Mouse (Mus musculus) forebrain, embryonic 14.5 days (tissue): Measurements from ENCODE around the gene Gstp1. TPM values are rescaled to one million over a fixed set of nuclear protein-coding genes. Genes with fewer than 3 reads are reported as not detected.

Experiments
- ATAC-seq: fragments of 200-750 bp; cut with Nextera tagmentation; 2 replicates; pipeline ENCODE4 v1.8.0; 2017; ENCODE audit warnings: mild to moderate bottlenecking, moderate library complexity
- DNase-seq: peaks from one replicate; pipeline ENCODE4 v3.0.0-alpha.2; 2015; ENCODE audit warnings: low spot score
- H3K27ac ChIP-seq: fragments of 300-500 bp; sonication (generic); 2 replicates; pipeline ENCODE4 v1.5.1; 2014; ENCODE audit warnings: low read depth, mild to moderate bottlenecking, control low read depth, low read length, moderate library complexity
- H3K27me3 ChIP-seq: fragments of 300-500 bp; sonication (generic); replicated peaks from 2 replicates; pipeline ENCODE4 v1.6.1; 2014; ENCODE audit warnings: low read length, control low read depth, mixed read lengths; ENCODE audit not compliant: control insufficient read depth, insufficient read depth
- H3K36me3 ChIP-seq: fragments of 300-500 bp; sonication (generic); 2 replicates; pipeline ENCODE4 v1.6.1; 2014; ENCODE audit warnings: low read length, control low read depth; ENCODE audit not compliant: control insufficient read depth, insufficient read depth
- H3K4me1 ChIP-seq: fragments of 300-500 bp; sonication (generic); 2 replicates; pipeline ENCODE4 v1.6.1; 2014; ENCODE audit warnings: antibody characterized with exemption, low read length, control low read depth; ENCODE audit not compliant: control insufficient read depth, insufficient read depth
- H3K4me2 ChIP-seq: fragments of 300-500 bp; sonication (generic); 2 replicates; pipeline ENCODE4 v1.6.1; 2014; ENCODE audit warnings: mild to moderate bottlenecking, control low read depth, low read length
- H3K4me3 ChIP-seq: fragments of 300-500 bp; sonication (generic); 2 replicates; pipeline ENCODE4 v1.5.1; 2014; ENCODE audit warnings: low read depth, low read length, control low read depth
- H3K9ac ChIP-seq: fragments of 300-500 bp; sonication (generic); 2 replicates; pipeline ENCODE4 v1.6.1; 2014; ENCODE audit warnings: mild to moderate bottlenecking, low read length, control low read depth, moderate library complexity
- H3K9me3 ChIP-seq: fragments of 300-500 bp; sonication (generic); replicated peaks from 2 replicates; pipeline ENCODE4 v1.6.1; 2016; ENCODE audit warnings: low read length, control low read depth, mixed read lengths; ENCODE audit not compliant: control insufficient read depth
- WGBS: fragments of 180-500 bp; shearing (Covaris S2); extraction: QIAGEN DNeasy Blood & Tissue Kit; methylation state at CpG from one replicate; pipeline ENCODE4 v1.1.7; 2014; 5-methylcytosine and 5-hydroxymethylcytosine counted together
- polyA plus RNA-seq: library from polyadenylated mRNA; unstranded; fragments of >200 nt; fragmentation: Nextera tagmentation; extraction: Ambion mirVana; gene quantifications from 2 replicates; pipeline ENCODE4 v1.2.1, GENCODE M21; 2014

Gstp1 gene
- polyA plus RNA-seq, 1 experiment from 2014 or later = 369 TPM

DNA sequence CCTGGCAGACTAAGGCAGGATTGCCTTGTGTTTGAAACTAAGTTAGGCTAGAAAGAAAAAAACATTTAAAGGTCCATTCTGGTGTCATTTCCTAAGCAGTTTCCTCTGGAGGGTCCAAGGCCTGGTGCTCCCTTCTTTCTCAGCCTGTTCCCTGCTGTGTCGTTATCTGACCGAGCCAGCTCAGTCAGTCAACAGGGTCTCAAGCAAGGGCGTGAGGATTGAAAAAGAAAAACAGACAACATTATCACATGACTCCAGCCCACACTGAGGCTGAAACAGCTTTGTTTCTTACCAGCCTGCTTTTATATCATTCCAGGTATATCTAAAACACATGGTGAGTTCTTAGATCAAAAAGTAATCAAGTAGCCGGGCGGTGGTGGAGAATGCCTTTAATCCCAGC, 22.1 kb downstream of the Gstp1 start:
- Histone ChIP-seq H3K4me1 (no peaks in the 10 kb centered on the region; the same call in 1 of the 2 replicates), H3K9me3 (no peaks in the 10 kb centered on the region), H3K27ac (no peak overlapping the region), H3K4me3 (no peak overlapping the region), H3K36me3 (peaks cover 5% of the 10 kb centered on the region; the same call in 1 of the 2 replicates), H3K9ac (no peak overlapping the region), H3K4me2 (no peak overlapping the region), H3K27me3 (no peaks in the 10 kb centered on the region)
- 62% methylated on average over 5 of the region's 5 CpGs for WGBS
- DNase-seq (no peak), ATAC-seq (no peak)

DNA sequence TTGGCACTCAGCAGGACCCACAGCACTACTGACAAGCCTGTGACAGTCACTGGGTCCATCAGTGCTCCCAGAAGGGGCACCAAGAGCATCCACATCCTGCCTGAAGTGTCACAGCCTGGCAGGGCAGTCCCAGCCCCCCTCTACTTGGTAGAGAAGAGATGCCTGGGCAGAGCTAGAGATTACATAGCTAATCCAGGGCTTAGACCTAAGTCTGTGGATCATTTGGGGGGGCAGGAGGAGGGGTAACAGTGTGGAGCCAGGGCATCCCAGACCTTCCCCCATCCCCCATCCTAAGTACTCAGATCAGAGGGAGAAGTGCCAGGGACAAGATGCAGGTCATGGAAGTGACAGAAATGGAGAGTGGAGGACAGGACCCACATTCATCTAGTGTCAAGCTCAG, 23.0 kb downstream of the Gstp1 start:
- Histone ChIP-seq H3K27me3 (no peaks in the 10 kb centered on the region), H3K4me2 (no peak overlapping the region), H3K4me1 (no peaks in the 10 kb centered on the region; the same call in 1 of the 2 replicates), H3K4me3 (no peak overlapping the region), H3K27ac (no peak overlapping the region), H3K9ac (no peak overlapping the region), H3K9me3 (no peaks in the 10 kb centered on the region), H3K36me3 (peaks cover 12% of the 10 kb centered on the region)
- ATAC-seq (no peak), DNase-seq (no peak)

DNA sequence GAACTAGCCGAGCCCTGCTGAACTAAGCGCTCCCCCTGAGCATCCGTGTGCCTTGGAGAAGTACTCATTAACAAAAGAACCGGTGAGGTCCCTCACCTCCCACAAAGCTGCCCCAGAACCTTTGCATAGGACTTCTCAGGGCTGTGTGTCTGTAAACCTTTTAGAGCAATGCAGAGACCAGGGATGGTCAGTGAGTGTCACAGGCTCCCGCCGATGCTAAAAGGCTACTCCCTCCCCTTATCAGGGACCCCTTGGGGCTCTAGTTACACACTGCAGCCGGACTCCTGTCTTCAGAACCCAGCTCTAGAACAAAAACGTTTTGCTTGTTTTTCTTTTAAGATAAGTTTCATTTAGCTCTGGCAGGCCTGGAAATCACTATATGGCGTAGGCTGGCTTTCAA, 24.7 kb downstream of the Gstp1 start:
- DNase-seq (no peak), ATAC-seq (no peak; the same call in 1 of the 2 replicates)
- 25% methylated on average over 9 of the region's 9 CpGs for WGBS
- no peak overlapping the region for H3K27ac ChIP-seq
- H3K27me3 ChIP-seq = no peaks in the 10 kb centered on the region
- no peaks in the 10 kb centered on the region for H3K9me3 ChIP-seq
- H3K4me3 ChIP-seq = peak overlapping the region; percentile 87
- H3K36me3 ChIP-seq = peaks cover 29% of the 10 kb centered on the region
- H3K9ac ChIP-seq = peak overlapping the region; percentile 29; the same call in 1 of the 2 replicates
- H3K4me1 ChIP-seq = no peaks in the 10 kb centered on the region; the same call in 1 of the 2 replicates
- peak overlapping the region; percentile 41; the same call in 1 of the 2 replicates for H3K4me2 ChIP-seq

DNA sequence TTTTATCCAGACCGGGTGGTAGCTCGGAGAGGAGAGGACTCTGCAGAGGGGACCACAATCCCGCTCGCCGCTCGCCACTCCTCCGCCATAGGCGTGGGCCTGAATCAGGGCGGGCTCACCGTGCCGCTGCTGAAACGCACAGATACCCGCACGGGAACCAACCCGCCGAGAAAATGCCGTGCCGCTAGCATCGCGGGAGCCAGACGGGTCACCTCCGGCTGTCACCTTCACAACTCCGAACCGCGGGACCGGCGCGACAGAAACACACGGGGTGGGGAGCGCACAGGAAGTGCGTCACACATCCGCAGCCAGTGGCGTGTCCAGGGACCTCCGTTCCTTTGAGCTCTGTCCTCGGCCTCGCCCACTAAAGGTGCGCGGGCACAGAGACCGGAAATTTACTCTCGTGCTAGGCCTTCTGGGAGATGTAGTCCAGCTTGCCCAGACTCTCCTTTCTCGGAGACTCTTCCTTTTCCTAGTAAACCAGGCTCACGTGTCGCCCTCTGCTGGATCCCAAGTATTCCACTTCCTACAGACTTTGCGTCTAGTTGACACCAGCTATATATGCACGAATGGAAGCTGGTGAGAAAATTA, 25.3 kb downstream of the Gstp1 start, which contains the start of gene Ndufv1:
Gene Ndufv1 (minus strand): TSS at position 375 of the 591 bp plus-strand sequence.
- under 1% methylated on average over 45 of the region's 45 CpGs for WGBS

DNA sequence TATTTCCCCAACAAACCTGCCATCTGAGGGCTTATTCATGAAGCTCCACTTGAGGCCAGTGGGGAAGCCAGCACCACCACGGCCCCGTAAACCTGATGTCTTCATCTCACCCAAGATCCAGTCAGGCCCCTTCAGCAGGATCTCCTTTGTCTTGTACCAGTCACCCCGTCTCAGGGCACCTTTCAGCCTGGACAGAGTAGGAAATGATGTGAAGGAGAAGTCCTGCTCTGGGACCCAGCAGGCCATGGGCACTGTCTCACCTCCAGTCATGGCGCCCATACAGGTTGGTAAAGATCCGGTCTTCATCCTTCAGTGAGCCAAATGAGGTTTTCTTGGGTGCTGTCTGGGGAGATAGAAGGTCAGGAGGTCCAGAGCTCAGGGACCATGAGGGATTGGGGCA, 26.7 kb downstream of the Gstp1 start:
- no peak overlapping the region for H3K9ac ChIP-seq
- WGBS = 90% methylated on average over 5 of the region's 5 CpGs
- H3K27me3 ChIP-seq = no peaks in the 10 kb centered on the region
- no peak overlapping the region for H3K4me3 ChIP-seq
- no peaks in the 10 kb centered on the region; the same call in 1 of the 2 replicates for H3K4me1 ChIP-seq
- no peak overlapping the region for H3K27ac ChIP-seq
- no peak for ATAC-seq
- H3K4me2 ChIP-seq = no peak overlapping the region
- peaks cover 49% of the 10 kb centered on the region for H3K36me3 ChIP-seq
- DNase-seq = no peak
- no peaks in the 10 kb centered on the region for H3K9me3 ChIP-seq

More for the DNA sequence above, 25.3 kb downstream of the Gstp1 start, which contains the start of gene Ndufv1:
- no peaks in the 10 kb centered on the region for H3K27me3 ChIP-seq
- DNase-seq (peak; percentile 100), ATAC-seq (peak; percentile 100)
- peaks cover 34% of the 10 kb centered on the region for H3K36me3 ChIP-seq
- H3K27ac ChIP-seq = peak within 1 kb of the TSS; percentile 60; the same call in 1 of the 2 replicates
- no peaks in the 10 kb centered on the region; the same call in 1 of the 2 replicates for H3K4me1 ChIP-seq
- H3K4me3 ChIP-seq = peak within 1 kb of the TSS; percentile 87
- H3K4me2 ChIP-seq = peak within 1 kb of the TSS; percentile 77
- H3K9me3 ChIP-seq = no peaks in the 10 kb centered on the region
- H3K9ac ChIP-seq = peak within 1 kb of the TSS; percentile 79

DNA sequence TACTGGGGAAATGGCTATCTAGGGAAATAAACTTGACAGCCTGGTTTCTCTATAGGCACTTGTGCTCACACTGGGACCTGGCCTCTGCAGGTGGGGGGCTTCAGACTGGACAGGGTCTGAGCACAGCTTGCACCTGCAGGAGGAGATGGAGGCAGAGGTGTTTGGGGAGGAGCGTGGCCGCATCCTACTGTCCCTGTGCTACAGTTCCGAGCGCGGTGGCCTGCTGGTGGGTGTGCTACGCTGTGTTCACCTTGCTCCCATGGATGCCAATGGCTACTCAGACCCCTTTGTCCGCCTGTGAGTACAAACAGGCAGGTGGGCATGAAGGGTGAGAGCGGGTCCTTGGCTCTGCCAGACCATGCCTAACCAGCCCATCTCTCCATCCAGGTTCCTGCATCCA, 31.8 kb downstream of the Gstp1 start:
- ATAC-seq = no peak
- Histone ChIP-seq H3K27me3 (no peaks in the 10 kb centered on the region), H3K27ac (no peak overlapping the region), H3K9ac (no peak overlapping the region), H3K4me1 (peaks cover 5% of the 10 kb centered on the region), H3K4me3 (no peak overlapping the region), H3K9me3 (no peaks in the 10 kb centered on the region), H3K36me3 (peaks cover 55% of the 10 kb centered on the region), H3K4me2 (no peak overlapping the region)
- no peak for DNase-seq
- WGBS = 92% methylated on average over 8 of the region's 8 CpGs

DNA sequence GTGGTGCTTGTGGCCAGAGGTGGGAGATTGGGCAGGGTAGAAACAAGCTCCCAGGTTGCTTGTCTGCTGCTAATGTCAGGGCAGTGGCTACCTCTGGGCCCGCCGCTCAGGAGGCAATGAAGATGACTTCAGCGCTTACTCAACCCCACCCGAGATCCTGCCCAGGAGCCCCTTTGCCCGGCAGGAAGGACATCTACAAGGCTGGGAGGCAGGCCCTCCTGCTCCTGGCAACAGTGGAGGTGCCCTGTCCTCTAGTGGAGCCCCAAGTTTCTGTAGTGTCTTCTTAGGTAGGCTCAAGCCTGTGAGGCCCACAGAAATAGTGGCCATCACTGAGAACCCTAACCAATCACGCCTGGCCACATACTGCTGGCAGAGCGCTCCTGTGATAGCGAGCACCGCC, 32.7 kb downstream of the Gstp1 start:
- H3K4me2 ChIP-seq = no peak overlapping the region
- H3K4me1 ChIP-seq = peaks cover 6% of the 10 kb centered on the region
- no peak overlapping the region for H3K9ac ChIP-seq
- H3K27me3 ChIP-seq = no peaks in the 10 kb centered on the region
- ATAC-seq = no peak
- 92% methylated on average over 9 of the region's 9 CpGs for WGBS
- no peaks in the 10 kb centered on the region for H3K9me3 ChIP-seq
- no peak overlapping the region for H3K4me3 ChIP-seq
- no peak for DNase-seq
- peaks cover 49% of the 10 kb centered on the region for H3K36me3 ChIP-seq
- H3K27ac ChIP-seq = no peak overlapping the region

DNA sequence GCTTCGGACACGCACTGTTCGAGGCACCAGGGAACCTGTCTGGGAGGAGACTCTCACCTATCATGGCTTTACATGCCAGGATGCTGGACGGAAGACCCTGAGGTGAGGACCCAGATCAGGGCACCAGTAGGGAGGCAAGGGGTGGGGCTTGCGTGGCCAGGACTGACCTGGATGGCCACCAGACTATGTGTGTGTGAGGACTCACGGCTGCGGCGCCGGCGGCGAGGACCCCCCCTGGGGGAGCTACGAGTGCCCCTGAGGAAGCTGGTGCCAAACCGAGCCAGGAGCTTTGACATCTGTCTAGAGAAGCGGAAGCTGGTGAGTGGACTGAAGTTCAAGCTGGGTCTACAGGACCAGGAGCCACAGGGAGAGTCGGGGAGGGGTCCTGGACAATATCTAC, 33.5 kb downstream of the Gstp1 start:
- no peak for DNase-seq
- Histone ChIP-seq H3K9ac (no peak overlapping the region), H3K4me1 (peaks cover 10% of the 10 kb centered on the region), H3K4me2 (no peak overlapping the region), H3K36me3 (peaks cover 41% of the 10 kb centered on the region), H3K9me3 (no peaks in the 10 kb centered on the region), H3K4me3 (no peak overlapping the region), H3K27ac (no peak overlapping the region), H3K27me3 (no peaks in the 10 kb centered on the region)
- WGBS = 87% methylated on average over 15 of the region's 15 CpGs
- no peak for ATAC-seq

DNA sequence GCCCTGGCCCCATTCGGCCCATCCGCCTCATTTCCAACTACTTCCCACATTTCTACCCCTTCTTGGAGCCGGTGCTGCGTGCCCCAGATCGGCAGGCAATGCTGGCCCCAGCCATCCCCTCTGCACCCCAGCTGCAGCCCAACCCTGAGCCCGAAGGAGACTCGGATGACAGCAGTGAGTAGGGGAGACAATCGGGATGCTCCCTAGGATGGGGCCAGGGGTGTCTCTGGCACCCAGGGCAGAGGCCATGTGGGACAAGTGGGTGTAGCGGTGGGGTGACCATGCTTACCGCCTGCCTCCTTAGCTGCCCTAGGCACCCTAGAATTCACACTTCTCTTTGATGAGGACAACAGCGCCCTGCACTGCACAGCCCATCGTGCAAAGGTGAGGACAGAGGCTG, 34.1 kb downstream of the Gstp1 start:
- Histone ChIP-seq H3K9ac (no peak overlapping the region), H3K4me3 (no peak overlapping the region), H3K9me3 (no peaks in the 10 kb centered on the region), H3K4me1 (peaks cover 10% of the 10 kb centered on the region), H3K36me3 (peaks cover 34% of the 10 kb centered on the region), H3K27ac (no peak overlapping the region), H3K27me3 (no peaks in the 10 kb centered on the region), H3K4me2 (no peak overlapping the region)
- no peak for DNase-seq
- WGBS = 80% methylated on average over 12 of the region's 12 CpGs
- ATAC-seq = no peak
